Mouse (Mus musculus) lung, adult 2 months (tissue): ENCODE data around the gene Myo15. TPM values are rescaled to one million over a fixed set of nuclear protein-coding genes. Genes with fewer than 3 reads are reported as not detected.

Experiments used
- DNase-seq: peaks from one replicate; pipeline ENCODE4 v3.0.0; 2022
- H3K4me1 ChIP-seq: fragments of 200-500 bp; 2 replicates; pipeline ENCODE4 v1.6.1; 2011; ENCODE audit warnings: low read length; ENCODE audit not compliant: control insufficient read depth, insufficient read depth
- H3K4me3 ChIP-seq: fragments of 200-500 bp; replicated peaks from 2 replicates; pipeline ENCODE3; 2011; ENCODE audit warnings: low read depth, mild to moderate bottlenecking, control low read depth, low read length; ENCODE audit errors: extremely low read depth
- CTCF ChIP-seq: fragments of 200-500 bp; IDR thresholded peaks from 2 replicates; pipeline ENCODE4 v1.5.1; 2011; ENCODE audit warnings: mild to moderate bottlenecking, low read length, control low read depth; ENCODE audit not compliant: insufficient read depth
- POLR2A ChIP-seq: fragments of 200-500 bp; IDR thresholded peaks from 2 replicates; pipeline ENCODE4 v1.6.1; 2011; ENCODE audit warnings: low read depth, mild to moderate bottlenecking, control low read depth, low read length, borderline replicate concordance; ENCODE audit errors: extremely low read depth
- WGBS: fragments of 180-500 bp; shearing (Covaris S2); methylation state at CpG from one replicate; pipeline ENCODE4 v1.1.7; 2018; 5-methylcytosine and 5-hydroxymethylcytosine counted together
- polyA plus RNA-seq: library from polyadenylated mRNA; depleted of rRNA; stranded (reverse); fragments of >200 nt; gene quantifications from 2 replicates; pipeline ENCODE4 v1.2.3, GENCODE M21; 2012

Myo15 gene
- polyA plus RNA-seq, 1 experiment: 0.43 TPM

GRCm38 (mm10) chr11:60486267-60486666, 17.1 kb downstream of the Myo15 start:
- no peak for TF ChIP-seq POLR2A
- TF ChIP-seq CTCF: no peak
- DNase-seq: no peak
- Histone ChIP-seq H3K4me1 (no peaks in the 10 kb centered on the region), H3K4me3 (no peak overlapping the region)
- 58% methylated on average over 3 of the region's 3 CpGs for WGBS

- TF ChIP-seq CTCF: no peak
- no peak for TF ChIP-seq POLR2A
- Histone ChIP-seq H3K4me1 (no peaks in the 10 kb centered on the region), H3K4me3 (no peak overlapping the region)
- WGBS: 86% methylated on average over 5 of the region's 5 CpGs
- no peak for DNase-seq
Observed at GRCm38 (mm10) chr11:60492726-60493125, 23.6 kb downstream of the Myo15 start.

- no peak for DNase-seq
- WGBS: 45% methylated on average over 2 of the region's 2 CpGs
- TF ChIP-seq POLR2A (no peak), CTCF (no peak)
- Histone ChIP-seq H3K4me1 (no peaks in the 10 kb centered on the region), H3K4me3 (no peak overlapping the region)
Observed at GRCm38 (mm10) chr11:60495692-60496091, 26.6 kb downstream of the Myo15 start.

GRCm38 (mm10) chr11:60507281-60507680, 38.1 kb downstream of the Myo15 start:
- no peak for DNase-seq
- Histone ChIP-seq H3K4me1 (peaks cover 8% of the 10 kb centered on the region; the same call in 1 of the 2 replicates), H3K4me3 (no peak overlapping the region)
- 76% methylated on average over 13 of the region's 13 CpGs for WGBS
- TF ChIP-seq CTCF (no peak), POLR2A (no peak)

GRCm38 (mm10) chr11:60508950-60509349, 39.8 kb downstream of the Myo15 start:
- DNase-seq: peak; percentile 17
- Histone ChIP-seq H3K4me1 (peaks cover 8% of the 10 kb centered on the region; the same call in 1 of the 2 replicates), H3K4me3 (peak overlapping the region; percentile 5)
- 7% methylated on average over 11 of the region's 11 CpGs for WGBS
- no peak for TF ChIP-seq CTCF
- TF ChIP-seq POLR2A: no peak

- Histone ChIP-seq H3K4me3 (peak overlapping the region; percentile 36), H3K4me1 (peaks cover 8% of the 10 kb centered on the region; the same call in 1 of the 2 replicates)
- WGBS: 1% methylated on average over 25 of the region's 25 CpGs
- DNase-seq: peak; percentile 10
- TF ChIP-seq CTCF (no peak), POLR2A (no peak)
Observed at GRCm38 (mm10) chr11:60509500-60509899, 40.4 kb downstream of the Myo15 start.

- TF ChIP-seq CTCF (no peak), POLR2A (no peak)
- Histone ChIP-seq H3K4me1 (peaks cover 8% of the 10 kb centered on the region; the same call in 1 of the 2 replicates), H3K4me3 (no peak overlapping the region)
- WGBS: 45% methylated on average over 1 of the region's 1 CpGs
- no peak for DNase-seq
Observed at GRCm38 (mm10) chr11:60511893-60512292, 42.8 kb downstream of the Myo15 start.

GRCm38 (mm10) chr11:60512520-60512919, 43.4 kb downstream of the Myo15 start:
- 77% methylated on average over 2 of the region's 2 CpGs for WGBS
- TF ChIP-seq POLR2A (no peak), CTCF (no peak)
- DNase-seq: no peak

GRCm38 (mm10) chr11:60514941-60515340, 45.8 kb downstream of the Myo15 start:
- 44% methylated on average over 2 of the region's 2 CpGs for WGBS
- TF ChIP-seq CTCF (no peak), POLR2A (no peak)
- Histone ChIP-seq H3K4me3 (no peak overlapping the region), H3K4me1 (no peaks in the 10 kb centered on the region)
- DNase-seq: peak; percentile 47

More at GRCm38 (mm10) chr11:60512520-60512919, 43.4 kb downstream of the Myo15 start:
- H3K4me1 ChIP-seq: peaks cover 8% of the 10 kb centered on the region; the same call in 1 of the 2 replicates
- no peak overlapping the region for H3K4me3 ChIP-seq

GRCm38 (mm10) chr11:60518305-60518704, 49.2 kb downstream of the Myo15 start:
- TF ChIP-seq POLR2A (no peak), CTCF (no peak)
- Histone ChIP-seq H3K4me1 (no peaks in the 10 kb centered on the region), H3K4me3 (no peak overlapping the region)
- DNase-seq: no peak
- WGBS: 68% methylated on average over 4 of the region's 4 CpGs
